Mouse (Mus musculus) left cerebral cortex, postnatal 36 days (tissue): ENCODE results near the gene Mcur1. TPM values are rescaled to one million over a fixed set of nuclear protein-coding genes. Genes with fewer than 3 reads are reported as not detected.

ENCODE experiments used
- DNase-seq, 2 experiments: peaks; one replicate each; pipeline ENCODE4 v3.0.0; 2021 to 2022; ENCODE audit warnings: low spot score in 2 of 2, mixed read lengths in 1 of 2
- intact Hi-C: fragments of 180-260 bp; cut with DNase I; formaldehyde crosslinking; loops from one replicate; pipeline ENCODE4 v1.15.1; 2025
- total RNA-seq, 2 experiments: library from RNA; stranded (reverse); gene quantifications; 2 replicates each; pipeline ENCODE4 v1.2.3; 2021

Mcur1 gene
- total RNA-seq, 2 experiments from 2014 or later: 14.9 to 18.5 TPM

GRCm38 (mm10) chr13:43499731-43500482 is 60.1 kb downstream of the Mcur1 start:
- intact Hi-C loops: no loop called here
- no peak for DNase-seq

- peak; percentile 61 for DNase-seq
- intact Hi-C loops: no loop called here
Observed at GRCm38 (mm10) chr13:43498849-43499248, 61.1 kb downstream of the Mcur1 start.

- DNase-seq: no peak
- intact Hi-C loops: no loop called here
Observed at GRCm38 (mm10) chr13:43497769-43498168, 62.2 kb downstream of the Mcur1 start.

GRCm38 (mm10) chr13:43496660-43497059 is 63.3 kb downstream of the Mcur1 start:
- no peak for DNase-seq
- intact Hi-C loops: no loop called here

GRCm38 (mm10) chr13:43495645-43496044 is 64.3 kb downstream of the Mcur1 start:
- DNase-seq: no peak
- intact Hi-C loops: no loop called here

- DNase-seq: no peak
- intact Hi-C loops: no loop called here
Observed at GRCm38 (mm10) chr13:43493725-43494124, 66.3 kb downstream of the Mcur1 start.

- peak in 1 of 2 experiments; percentile 35 for DNase-seq
- intact Hi-C loops: no loop called here
Observed at GRCm38 (mm10) chr13:43493058-43493481, 66.9 kb downstream of the Mcur1 start.

Other genes starting within 250 kb of the Mcur1 start
- gene Sirt5, start 194.7 kb downstream of the Mcur1 start, total RNA-seq: 10 to 100 TPM; 17.6 to 19.5 TPM
- 10 to 100 TPM; 61.3 to 64.0 TPM for gene Nol7, start 161.8 kb downstream of the Mcur1 start, total RNA-seq
- 10 to 100 TPM; 95.4 to 99.3 TPM for gene Ranbp9, start 78.9 kb downstream of the Mcur1 start, total RNA-seq
- gene Rnf182, start 55.5 kb upstream of the Mcur1 start, total RNA-seq: 1 to 10 TPM; 7.1 to 8.4 TPM
- gene Cd83, start 224.6 kb upstream of the Mcur1 start, total RNA-seq: 1 to 10 TPM; 7.7 to 9.6 TPM